Mouse (Mus musculus): Measurements from ENCODE around the gene Plpp3. TPM values are rescaled to one million over a fixed set of nuclear protein-coding genes. Genes with fewer than 3 reads are reported as not detected.
"Not testable (repeated sequence)": the region's sequence is repeated elsewhere in the genome, so short reads cannot be mapped to it uniquely, and the experiment has no call there.

The Plpp3 gene
- total RNA-seq, 2 experiments from 2014 or later: 56.4 to 57.5 TPM

DNA sequence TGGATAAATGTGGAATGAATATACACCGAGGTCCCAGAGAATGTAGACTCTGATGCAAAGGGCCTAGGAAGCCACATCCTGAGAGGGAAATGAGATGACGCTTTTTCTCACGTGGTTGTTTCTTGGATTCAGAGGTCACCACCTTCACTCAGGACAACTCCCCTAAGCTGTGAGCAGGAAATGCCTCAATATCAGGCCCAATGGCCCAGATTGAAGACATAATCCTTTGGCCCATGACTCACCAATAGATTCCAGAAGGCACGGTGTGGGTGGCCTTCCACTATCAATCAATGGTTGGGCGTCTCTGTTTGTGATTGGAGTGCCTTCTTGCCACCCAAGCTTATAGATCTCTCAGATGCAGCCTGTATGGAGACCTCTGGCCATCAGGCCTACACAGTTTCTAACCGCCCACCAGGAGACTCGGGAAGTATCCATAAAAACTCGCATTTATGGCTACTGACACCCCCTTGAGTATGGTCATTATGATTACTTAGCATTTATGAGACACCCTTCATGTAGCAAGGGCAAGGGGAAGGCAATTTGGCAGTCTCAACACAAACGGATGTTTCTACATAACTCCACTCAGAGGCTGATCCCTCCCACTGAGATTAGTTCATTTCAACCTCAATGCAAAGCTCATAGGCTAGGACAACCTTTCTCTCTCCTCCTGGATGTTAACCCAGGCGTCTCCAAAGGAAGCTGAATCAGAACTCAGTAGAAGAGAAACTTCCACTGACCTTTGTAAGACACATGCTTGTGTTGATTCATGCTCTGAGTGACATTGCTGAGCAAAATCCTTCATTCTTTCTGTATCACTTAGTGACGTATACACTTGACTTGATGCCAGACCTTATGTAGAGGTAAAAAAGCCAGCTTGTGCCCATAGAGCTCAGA is 100.8 kb downstream of the Plpp3 start:
- no peak for DNase-seq

DNA sequence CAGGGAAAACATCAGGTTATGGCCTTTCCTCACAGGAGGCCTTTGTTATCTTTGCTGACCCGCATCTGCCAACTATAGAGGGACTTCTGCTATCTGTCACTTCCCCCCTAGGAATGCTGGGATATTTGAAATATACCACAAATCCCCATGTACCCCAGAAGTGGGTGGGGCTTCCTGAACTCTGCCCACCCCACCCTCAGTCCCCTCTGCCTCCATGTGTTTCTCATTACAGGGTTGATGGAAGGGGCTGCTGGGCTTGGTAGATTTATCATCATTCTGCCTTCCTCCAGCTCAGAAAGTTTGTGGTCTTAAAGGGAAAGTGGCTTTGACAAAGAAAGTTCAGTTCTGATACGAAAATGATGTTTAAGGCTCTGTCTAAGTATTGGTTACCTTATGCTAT is 103.2 kb downstream of the Plpp3 start:
- no peak for DNase-seq

DNA sequence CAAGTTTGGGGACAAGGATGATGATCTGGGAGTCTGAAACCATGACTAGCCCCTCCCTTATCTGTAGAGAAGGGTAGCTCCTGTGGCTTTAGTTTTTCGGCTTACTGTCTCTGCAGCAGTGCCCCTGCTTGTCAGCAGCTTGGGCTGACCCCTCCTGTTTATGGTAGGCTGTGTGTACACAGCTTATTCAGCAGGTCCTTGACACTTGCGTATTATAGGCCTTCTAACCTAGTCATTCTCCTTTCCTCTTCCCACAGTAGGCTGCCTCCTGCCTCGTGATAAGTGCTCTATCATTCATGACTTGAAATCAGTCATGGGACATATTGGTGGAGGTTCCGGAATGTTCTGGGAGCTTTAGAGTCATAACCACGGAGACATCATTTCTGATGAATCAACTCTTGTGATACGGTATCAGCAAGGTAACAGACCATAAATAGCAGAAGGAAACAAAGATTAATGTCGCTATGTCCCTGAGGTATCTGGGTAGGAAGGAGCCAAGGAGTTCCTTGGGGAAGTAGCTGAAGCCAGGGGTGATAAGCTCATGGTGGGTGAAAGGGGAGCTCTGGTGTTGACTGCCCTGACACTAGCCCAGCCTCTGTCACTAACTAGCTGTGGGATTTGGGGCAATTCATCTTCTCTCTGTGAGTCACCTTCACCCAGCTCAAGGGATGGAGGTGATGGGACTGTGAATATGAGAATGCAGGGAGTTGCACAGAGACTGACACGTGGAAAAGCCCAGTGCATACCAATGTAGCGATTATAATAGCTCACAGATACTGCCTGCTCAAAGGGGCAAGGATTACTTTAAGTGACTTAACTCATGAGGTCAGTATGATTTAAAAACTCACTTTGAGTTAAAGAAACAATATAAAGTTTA is 104.0 kb downstream of the Plpp3 start:
- no peak for DNase-seq

DNA sequence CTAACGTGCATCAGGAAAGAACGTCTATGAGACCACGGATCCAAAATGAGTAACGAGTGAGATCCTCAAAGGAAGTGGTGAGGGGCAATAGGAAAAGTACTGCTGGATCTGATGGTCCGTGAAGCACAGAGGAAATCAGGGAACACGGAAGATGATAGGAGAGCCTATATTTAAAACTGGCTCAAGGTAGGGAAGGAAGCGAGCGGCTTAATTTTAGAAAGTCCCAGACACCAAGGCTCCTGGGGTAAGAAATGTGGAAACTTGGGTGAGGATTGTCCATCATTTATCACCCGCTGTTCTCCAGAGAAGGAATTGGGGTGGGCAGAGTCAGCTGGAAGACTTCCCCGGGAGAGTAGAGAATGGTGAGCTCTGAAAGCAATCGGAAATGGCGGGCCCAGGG is 105.2 kb downstream of the Plpp3 start:
- DNase-seq: no peak

DNA sequence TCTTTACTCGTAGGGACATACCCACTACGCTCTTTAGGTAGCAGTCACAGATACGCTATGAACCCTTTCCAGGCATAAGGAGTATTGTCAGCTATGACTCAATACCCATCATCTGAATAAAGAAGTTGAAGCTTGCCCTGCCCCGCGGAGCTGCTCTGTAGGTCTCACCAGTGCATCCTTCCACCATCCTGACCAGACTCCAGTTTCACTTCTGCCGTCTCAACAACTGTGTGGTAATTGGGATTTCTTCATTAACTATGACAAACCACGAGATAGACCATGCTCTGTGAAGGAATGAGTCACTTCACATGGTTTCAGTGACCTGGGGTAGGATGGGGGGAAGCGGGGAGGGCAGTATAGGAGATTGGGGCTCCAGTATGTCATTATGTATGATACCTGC is 106.5 kb downstream of the Plpp3 start:
- no peak for DNase-seq

DNA sequence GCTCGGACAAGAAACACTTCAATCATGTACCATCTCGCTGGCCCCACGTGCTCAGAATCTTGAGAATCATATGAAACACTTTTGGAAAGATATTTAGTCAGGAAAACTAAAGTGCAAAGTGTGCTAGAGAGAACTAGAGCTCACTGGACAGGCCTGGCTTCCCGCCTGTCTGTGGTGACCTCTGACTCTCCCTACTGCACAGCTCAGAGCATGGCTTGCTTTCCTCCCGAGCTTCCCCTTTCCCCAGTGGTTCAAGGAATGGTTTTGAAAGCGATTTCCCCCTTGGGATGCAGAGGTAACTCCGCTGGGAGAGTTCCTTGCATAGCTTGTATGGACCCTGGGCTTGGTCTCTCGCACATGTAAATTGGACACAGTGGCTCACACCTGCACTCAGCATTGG is 107.9 kb downstream of the Plpp3 start:
- no peak for DNase-seq

DNA sequence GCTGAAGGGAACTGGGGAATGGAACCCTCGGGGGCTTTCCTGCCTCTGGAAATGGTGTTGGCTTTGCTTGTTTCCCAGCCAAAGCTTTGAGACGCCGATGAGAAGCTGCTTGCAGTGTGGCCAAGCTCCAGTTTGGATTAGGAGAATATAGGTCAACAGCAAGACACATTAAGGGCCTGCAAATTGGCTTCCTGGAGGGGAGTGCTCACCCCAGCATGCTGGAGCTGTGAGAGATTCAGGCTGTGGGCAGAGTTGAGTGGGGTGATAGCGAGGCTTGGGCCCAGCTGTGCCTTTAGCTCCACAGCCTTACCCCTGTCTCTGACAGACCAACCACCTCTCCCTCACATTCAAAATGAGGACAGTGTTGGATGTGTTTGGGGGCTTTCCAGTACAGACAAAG is 108.5 kb downstream of the Plpp3 start:
- DNase-seq: no peak

DNA sequence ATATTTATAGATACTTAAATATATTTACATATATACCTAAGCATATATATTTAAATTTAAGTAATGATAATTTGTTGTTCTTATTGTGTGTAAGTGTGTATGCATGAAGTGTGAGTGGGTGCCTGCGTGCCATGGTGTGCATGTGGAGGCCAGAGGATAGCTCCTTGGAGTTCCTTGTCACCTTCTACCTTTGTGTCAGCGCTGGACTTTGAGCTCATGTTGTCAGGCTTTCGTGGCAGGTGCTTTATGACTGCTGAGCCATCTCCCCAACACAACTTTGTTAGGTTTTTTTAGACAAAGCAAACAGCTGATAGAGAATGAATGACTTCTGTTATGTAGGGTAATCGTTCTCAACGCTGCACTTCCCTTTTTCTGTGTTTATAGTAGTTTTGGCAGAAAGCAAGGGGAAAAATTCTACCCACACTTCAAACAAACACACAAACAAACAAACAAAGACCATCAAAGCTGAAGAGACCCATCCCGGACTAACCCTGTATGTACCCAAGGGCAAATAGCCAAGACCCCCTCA is 111.1 kb downstream of the Plpp3 start:
- no peak for DNase-seq

DNA sequence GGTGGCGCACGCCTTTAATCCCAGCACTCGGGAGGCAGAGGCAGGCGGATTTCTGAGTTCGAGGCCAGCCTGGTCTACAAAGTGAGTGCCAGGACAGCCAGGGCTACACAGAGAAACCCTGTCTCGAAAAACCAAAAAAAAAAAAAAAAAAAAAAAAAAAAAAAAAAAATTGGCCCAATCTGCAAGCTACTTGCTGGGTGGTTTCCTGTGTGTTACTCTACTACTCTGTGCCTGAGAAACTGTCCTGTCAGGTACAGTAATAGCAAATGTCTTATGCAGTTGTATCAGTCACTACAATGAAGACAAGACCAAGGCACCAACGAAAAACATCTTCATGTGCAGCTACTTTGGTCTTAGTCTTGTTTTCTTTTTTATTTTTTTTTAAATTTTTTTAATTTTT is 112.3 kb downstream of the Plpp3 start:
- not testable (repeated sequence) for DNase-seq

DNA sequence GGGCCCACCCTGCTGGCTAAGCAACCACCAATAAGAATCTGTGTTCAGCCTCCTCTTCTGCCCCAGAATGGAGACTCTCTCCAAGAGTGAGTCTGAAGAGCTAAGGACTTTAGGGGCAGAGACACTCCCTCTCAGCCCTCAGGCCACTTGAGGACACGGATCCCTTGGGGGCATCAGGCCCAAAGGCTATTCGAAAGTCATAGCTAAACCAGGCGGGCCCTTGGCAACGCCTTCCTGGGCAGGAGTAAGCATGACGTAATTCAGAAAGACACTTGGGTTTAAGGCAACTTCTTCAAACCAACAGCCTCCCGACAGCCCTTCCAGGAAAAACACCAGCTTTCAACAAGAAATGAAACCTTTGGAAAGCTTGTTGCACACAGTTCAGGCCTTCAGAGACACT is 114.0 kb downstream of the Plpp3 start:
- peak; percentile 62 to 78 for DNase-seq

DNA sequence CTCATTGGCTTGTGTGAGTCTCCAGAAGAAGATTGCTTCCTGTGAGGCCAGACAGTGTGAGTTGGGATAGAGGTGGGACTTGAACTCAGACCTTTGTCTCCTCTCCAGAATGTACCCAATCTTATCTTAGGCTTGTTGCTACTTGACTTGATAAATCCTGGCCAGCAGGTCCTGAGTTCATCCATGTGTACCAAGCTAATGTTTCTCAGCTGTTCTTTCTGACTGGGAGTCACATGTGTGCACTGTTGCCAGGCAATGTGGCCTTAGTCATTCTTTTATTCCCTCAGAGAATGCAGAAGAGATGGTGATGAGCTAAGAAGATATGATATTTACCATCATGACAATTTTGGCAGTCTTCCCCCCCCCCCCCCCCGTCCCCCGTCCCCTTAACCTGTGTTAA is 115.9 kb downstream of the Plpp3 start:
- peak in 1 of 2 experiments; percentile 45 for DNase-seq

DNA sequence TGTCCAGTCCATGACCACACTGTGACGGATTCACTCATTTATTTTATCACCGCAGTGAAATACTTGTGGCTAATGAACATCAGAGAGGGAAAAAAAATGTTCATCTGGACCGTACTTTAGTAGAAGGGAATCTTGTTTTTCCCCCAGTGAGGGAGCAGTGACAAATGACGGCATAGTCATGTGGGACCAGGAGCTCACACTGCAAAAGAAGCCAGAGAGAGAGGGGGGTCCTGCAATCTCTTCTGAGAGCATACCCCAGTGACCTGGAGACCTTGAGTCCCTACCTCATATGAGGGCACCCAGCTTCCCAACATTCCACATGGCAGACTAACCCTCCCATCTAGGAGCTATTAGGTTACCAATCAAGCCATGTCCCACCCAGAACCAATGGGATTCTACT is 116.3 kb downstream of the Plpp3 start:
- DNase-seq: no peak

DNA sequence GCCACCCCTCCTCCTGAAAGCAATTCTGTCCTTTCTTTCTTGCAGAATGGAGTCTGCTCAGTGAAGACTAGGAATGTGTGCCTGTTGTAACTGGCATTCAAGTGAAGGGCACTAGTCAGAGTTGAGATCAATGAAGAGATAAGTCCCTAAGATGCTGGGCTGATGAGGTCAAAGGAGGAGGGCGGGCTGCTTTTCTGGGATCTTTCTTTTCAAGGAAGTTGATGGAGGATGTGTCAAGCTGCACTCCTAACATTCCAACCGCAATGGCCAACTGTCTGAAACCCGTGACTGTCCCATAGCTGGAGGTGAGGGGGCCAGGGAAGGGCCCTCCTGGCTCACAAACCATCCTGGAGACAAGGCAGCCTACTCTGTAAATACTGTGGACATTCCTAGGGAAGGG is 118.5 kb downstream of the Plpp3 start:
- DNase-seq: no peak

DNA sequence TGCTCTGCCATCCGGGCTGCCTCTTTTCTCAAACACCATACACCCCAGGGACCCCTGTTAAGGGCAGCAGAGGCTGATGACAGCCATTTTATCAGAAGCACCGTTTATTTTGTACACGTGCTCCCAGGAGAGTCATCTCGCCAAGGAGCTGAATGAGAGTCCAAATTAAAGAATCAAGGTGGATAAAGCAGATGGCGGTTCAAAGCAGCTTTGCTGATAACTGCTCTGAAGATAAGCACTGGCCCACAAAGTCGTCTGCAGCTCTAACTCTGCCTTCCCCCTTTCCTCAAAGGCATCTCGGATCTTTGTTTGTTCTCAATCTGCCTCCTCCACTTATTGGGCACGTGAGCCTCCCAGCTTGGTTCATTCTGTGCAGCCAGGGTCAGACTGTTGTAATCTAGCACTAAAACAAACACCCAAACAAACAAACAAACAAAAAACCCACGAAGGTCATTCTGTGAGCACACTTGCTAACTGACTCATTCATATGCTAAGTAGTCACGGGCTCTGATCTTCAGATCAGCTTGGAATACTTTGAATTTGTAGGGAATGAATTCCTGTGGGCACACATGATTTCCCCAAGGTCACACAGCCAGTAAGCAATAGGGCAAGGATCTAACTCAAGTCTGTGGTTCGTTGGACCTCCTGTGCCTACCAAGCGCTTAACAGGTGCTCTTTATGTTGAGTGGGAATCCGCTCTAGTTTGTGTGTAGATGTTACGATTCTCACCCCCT is 119.1 kb downstream of the Plpp3 start:
- DNase-seq: no peak

DNA sequence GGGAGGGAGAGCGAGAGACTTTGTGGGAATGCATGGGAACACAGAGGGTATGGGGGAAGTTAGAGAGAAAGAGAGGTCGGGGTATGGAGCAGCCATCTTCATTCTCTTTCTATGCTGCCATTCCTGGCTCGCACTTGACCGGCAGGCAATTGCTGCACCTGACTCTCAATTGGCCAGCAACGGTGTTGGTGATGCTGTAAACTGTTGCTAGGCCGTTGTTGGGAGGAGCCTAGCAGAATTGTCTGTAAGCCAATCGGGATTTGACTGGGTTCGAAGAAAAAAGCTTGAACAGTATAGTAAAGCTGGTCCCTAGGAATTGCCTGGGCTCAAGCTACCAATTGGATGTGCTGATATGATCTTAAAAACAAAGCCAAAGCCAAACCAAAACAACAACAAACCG is 121.0 kb downstream of the Plpp3 start:
- DNase-seq: no peak

DNA sequence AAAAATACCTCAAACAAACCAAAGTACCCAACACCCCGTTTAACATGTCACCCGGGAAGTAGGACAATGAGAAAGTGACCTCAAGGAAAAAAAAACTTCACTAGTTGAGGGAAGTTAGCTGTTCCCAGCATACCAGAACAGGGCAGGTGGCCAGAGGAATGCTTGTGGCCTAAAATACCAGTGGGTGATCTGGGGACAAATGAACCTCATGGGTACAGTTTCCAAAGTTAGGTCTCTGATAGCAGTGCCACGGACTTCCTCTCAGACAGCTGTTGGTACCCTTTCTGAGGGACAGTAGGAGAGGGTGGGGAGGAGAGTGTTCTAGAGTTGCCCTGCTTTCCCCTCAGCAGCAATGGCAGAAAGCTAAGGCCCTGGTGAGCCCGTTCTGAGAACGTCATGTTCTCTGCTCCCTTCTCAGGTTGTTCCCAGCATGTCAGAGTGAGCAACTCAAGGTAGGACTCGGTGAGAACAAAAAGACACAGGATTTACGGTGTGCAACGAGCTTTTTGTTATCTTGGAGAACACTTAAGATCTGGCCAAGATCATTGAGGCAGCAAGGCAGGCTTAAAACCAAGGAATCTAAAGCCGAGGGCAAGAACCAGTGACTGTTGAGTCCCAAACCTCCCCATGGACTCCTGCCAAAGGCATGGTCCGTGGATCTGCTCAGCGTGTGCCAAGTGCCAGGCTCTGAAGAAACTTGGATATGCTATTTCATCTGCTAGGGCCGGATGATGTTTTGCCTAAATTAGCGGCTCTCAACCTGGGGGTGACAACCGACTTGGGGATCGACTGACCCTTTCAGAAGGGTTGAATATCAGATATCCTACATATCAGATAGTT is 121.6 kb downstream of the Plpp3 start:
- DNase-seq: peak; percentile 82 to 88

DNA sequence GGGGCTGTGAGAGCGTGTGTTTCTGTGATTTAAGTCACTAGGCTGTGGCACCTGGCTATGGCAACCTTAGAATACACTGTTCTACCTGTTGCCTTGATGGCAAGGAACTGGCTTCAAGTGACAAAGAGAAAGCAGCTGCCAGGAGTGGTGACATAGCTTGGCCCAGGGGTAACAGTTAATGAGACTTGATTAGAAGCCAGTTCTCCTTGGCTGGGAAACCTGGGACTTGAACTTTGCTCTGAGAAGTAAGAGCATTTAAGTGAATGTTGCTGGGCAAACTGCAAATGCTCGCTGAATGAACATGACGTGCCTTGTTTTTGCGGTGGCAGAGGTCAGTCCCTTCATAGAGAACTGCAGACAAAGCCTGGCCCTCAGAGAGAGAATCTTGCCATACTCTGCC is 122.7 kb downstream of the Plpp3 start:
- peak; percentile 54 to 71 for DNase-seq

DNA sequence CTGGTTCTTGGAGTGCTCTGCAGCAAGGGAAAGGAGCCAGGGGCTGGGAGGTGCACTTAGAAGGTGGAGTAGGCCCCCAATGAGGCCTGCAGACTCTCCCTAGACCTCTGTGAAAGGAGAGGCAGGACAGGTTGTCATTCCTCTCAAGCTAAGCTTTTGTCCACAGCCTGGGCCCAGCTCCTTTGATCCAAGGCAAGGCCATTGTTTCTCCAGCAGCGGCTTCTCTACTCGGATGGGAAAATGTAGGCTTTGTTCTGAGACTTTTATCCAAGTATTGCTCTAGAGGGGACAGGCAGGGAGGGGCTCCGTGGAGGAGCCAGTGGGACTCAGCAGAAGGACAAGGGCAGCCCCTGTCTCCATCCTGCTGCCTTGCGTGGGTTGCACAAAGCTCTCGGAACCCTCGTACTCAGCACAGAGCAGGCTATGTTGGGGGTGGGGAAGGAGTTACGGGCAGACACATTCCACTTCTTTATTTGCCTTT is 124.6 kb downstream of the Plpp3 start:
- DNase-seq: no peak

Data from heart, adult 18-20 months (tissue).